Mouse (Mus musculus) forebrain, embryonic 10.5 days (tissue): Measurements from ENCODE around the gene Robo4. TPM values are rescaled to one million over a fixed set of nuclear protein-coding genes. Genes with fewer than 3 reads are reported as not detected.

ENCODE experiments used
- DNase-seq: peaks from one replicate; pipeline ENCODE4 v3.0.0-alpha.2; 2017; ENCODE audit warnings: low spot score; ENCODE audit errors: extremely low spot score
- H3K27ac ChIP-seq: fragments of 300-500 bp; sonication (generic); 2 replicates; pipeline ENCODE4 v1.5.1; 2016; ENCODE audit warnings: mild to moderate bottlenecking
- H3K27me3 ChIP-seq: fragments of 300-500 bp; sonication (generic); 2 replicates; pipeline ENCODE4 v1.6.1; 2016; ENCODE audit warnings: mild to moderate bottlenecking; ENCODE audit not compliant: poor library complexity, severe bottlenecking
- H3K36me3 ChIP-seq: fragments of 300-500 bp; sonication (generic); replicated peaks from 2 replicates; pipeline ENCODE4 v1.6.1; 2016; ENCODE audit warnings: mild to moderate bottlenecking, moderate library complexity
- H3K4me1 ChIP-seq: fragments of 300-500 bp; sonication (generic); 2 replicates; pipeline ENCODE4 v1.6.1; 2016
- H3K4me3 ChIP-seq: fragments of 300-500 bp; sonication (generic); 2 replicates; pipeline ENCODE4 v1.5.1; 2016; ENCODE audit warnings: mild to moderate bottlenecking, moderate library complexity
- H3K9me3 ChIP-seq: fragments of 300-500 bp; sonication (generic); 2 replicates; pipeline ENCODE4 v1.6.1; 2016; ENCODE audit warnings: mild to moderate bottlenecking, moderate library complexity
- WGBS: fragments of 180-500 bp; shearing (Covaris S2); methylation state at CpG from one replicate; pipeline ENCODE4 v1.1.7; 2016; 5-methylcytosine and 5-hydroxymethylcytosine counted together
- polyA plus RNA-seq: library from polyadenylated mRNA; unstranded; fragments of >200 nt; fragmentation: Nextera tagmentation; extraction: Ambion mirVana; gene quantifications from 2 replicates; pipeline ENCODE4 v1.2.1, GENCODE M21; 2016

Robo4 gene
- polyA plus RNA-seq, 1 experiment from 2014 or later: 4.8 TPM

DNA sequence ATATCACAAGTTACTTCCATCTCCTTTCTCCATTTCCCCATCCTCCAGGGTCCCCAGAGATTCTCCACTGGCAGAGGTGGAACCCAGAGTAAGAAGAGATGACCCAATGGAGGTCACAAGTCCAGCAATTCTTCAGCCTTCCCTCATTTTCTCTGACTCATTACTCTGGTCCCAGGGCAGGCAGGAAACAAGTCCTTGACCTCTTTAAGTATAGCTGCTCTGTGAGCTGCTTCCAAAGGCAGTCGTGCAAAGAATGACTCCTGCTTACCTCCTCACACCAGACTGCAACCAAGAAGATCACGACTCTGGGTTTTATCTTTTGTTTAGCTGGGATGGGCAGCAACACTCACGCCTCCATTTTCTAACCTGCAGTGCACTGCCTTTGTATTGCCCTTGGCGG lies 33.9 kb downstream of the Robo4 start:
- Histone ChIP-seq H3K27me3 (peaks cover 86% of the 10 kb centered on the region), H3K4me1 (peaks cover 57% of the 10 kb centered on the region), H3K9me3 (no peaks in the 10 kb centered on the region), H3K36me3 (no peaks in the 10 kb centered on the region), H3K27ac (no peak overlapping the region), H3K4me3 (no peak overlapping the region)
- DNase-seq: no peak
- WGBS: 2% methylated on average over 4 of the region's 4 CpGs

- Histone ChIP-seq H3K4me3 (no peak overlapping the region), H3K27ac (no peak overlapping the region), H3K27me3 (peaks cover 62% of the 10 kb centered on the region), H3K4me1 (peaks cover 38% of the 10 kb centered on the region), H3K9me3 (no peaks in the 10 kb centered on the region), H3K36me3 (no peaks in the 10 kb centered on the region)
- 60% methylated on average over 3 of the region's 3 CpGs for WGBS
- DNase-seq: no peak
Measured at GRCm38 (mm10) chr9:37437772-37438735, 36.4 kb downstream of the Robo4 start.

GRCm38 (mm10) chr9:37452401-37452800 lies 50.7 kb downstream of the Robo4 start:
- no peak for DNase-seq
- 0% methylated on average over 5 of the region's 5 CpGs for WGBS
- Histone ChIP-seq H3K36me3 (no peaks in the 10 kb centered on the region), H3K27ac (peak overlapping the region; percentile 45), H3K4me3 (peak overlapping the region; percentile 6; the same call in 1 of the 2 replicates), H3K27me3 (peaks cover 89% of the 10 kb centered on the region), H3K9me3 (no peaks in the 10 kb centered on the region), H3K4me1 (peaks cover 68% of the 10 kb centered on the region)

- H3K27me3 ChIP-seq: peaks cover 94% of the 10 kb centered on the region
- 31% methylated on average over 4 of the region's 4 CpGs for WGBS
Measured at GRCm38 (mm10) chr9:37453328-37453727, 51.6 kb downstream of the Robo4 start.

GRCm38 (mm10) chr9:37454011-37454492 lies 52.4 kb downstream of the Robo4 start:
- peak; percentile 78 for DNase-seq
- H3K27me3 ChIP-seq: peaks cover 97% of the 10 kb centered on the region
- H3K4me3 ChIP-seq: peak overlapping the region; percentile 26; the same call in 1 of the 2 replicates
- no peaks in the 10 kb centered on the region for H3K9me3 ChIP-seq
- 3% methylated on average over 6 of the region's 6 CpGs for WGBS
- H3K27ac ChIP-seq: peak overlapping the region; percentile 60
- H3K36me3 ChIP-seq: no peaks in the 10 kb centered on the region
- H3K4me1 ChIP-seq: peaks cover 84% of the 10 kb centered on the region

More at GRCm38 (mm10) chr9:37453328-37453727, 51.6 kb downstream of the Robo4 start:
- H3K9me3 ChIP-seq: no peaks in the 10 kb centered on the region
- no peaks in the 10 kb centered on the region for H3K36me3 ChIP-seq
- H3K4me3 ChIP-seq: no peak overlapping the region
- no peak for DNase-seq
- H3K27ac ChIP-seq: peak overlapping the region; percentile 22; the same call in 1 of the 2 replicates
- peaks cover 77% of the 10 kb centered on the region for H3K4me1 ChIP-seq

DNA sequence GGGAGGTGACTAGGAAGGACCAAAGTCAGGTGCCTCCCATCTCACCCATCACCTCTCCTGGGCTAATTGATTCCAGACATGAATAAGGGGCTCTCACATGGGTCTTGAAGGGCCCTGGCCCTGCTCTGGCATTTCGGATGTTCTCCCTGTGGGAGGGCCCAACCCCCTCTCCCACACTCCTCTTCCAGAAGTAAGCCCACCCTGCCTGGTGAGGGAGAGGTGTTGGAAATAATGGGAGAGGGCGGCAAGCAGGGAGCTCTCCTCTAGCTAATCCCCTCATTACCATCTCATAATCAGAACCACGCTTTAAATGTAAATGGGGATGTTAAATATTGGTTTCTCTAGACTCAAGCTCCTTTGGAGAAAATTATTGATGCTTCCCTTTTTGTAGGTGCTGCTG lies 53.3 kb downstream of the Robo4 start:
- H3K27ac ChIP-seq: peak overlapping the region; percentile 45
- H3K36me3 ChIP-seq: no peaks in the 10 kb centered on the region
- peak overlapping the region; percentile 26 for H3K4me3 ChIP-seq
- DNase-seq: peak; percentile 51
- H3K27me3 ChIP-seq: peaks cover 99% of the 10 kb centered on the region
- H3K9me3 ChIP-seq: no peaks in the 10 kb centered on the region
- H3K4me1 ChIP-seq: peaks cover 93% of the 10 kb centered on the region
- 1% methylated on average over 3 of the region's 3 CpGs for WGBS

- no peaks in the 10 kb centered on the region for H3K9me3 ChIP-seq
- WGBS: 1% methylated on average over 8 of the region's 8 CpGs
- peaks cover 99% of the 10 kb centered on the region for H3K27me3 ChIP-seq
- peak overlapping the region; percentile 65; the same call in 1 of the 2 replicates for H3K27ac ChIP-seq
- H3K4me3 ChIP-seq: peak overlapping the region; percentile 38
- peaks cover 100% of the 10 kb centered on the region for H3K4me1 ChIP-seq
- no peak for DNase-seq
- H3K36me3 ChIP-seq: no peaks in the 10 kb centered on the region
Measured at GRCm38 (mm10) chr9:37455868-37456267, 54.2 kb downstream of the Robo4 start.

- peak; percentile 80 for DNase-seq
- WGBS: under 1% methylated on average over 20 of the region's 20 CpGs
- H3K4me3 ChIP-seq: peak overlapping the region; percentile 38
- H3K36me3 ChIP-seq: no peaks in the 10 kb centered on the region
- peaks cover 99% of the 10 kb centered on the region for H3K27me3 ChIP-seq
- no peaks in the 10 kb centered on the region for H3K9me3 ChIP-seq
- peak overlapping the region; percentile 65 for H3K27ac ChIP-seq
- H3K4me1 ChIP-seq: peaks cover 95% of the 10 kb centered on the region
Measured at GRCm38 (mm10) chr9:37456481-37456910, 54.8 kb downstream of the Robo4 start.

DNA sequence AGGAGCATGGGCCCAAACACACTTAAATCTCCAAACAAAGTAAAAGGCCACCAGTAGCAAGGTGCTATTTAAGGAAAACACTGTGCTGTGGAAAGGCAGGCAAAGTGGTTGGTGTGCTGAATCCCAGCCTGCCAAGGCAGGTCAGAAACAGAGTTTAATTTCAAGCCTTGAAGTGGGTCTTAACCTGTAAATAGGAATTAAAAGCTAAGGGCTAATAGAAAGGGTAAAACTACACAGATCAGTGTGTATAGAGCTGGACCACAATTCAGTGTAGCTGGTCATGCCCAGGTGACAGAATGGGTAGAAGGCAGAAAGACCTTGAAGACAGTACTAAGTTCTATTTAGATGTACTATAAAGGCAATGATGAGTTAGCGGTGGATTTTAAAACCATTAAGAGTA lies 55.5 kb downstream of the Robo4 start:
- no peaks in the 10 kb centered on the region for H3K9me3 ChIP-seq
- peak overlapping the region; percentile 38; the same call in 1 of the 2 replicates for H3K4me3 ChIP-seq
- WGBS: 31% methylated on average over 1 of the region's 1 CpGs
- no peak for DNase-seq
- no peaks in the 10 kb centered on the region for H3K36me3 ChIP-seq
- peak overlapping the region; percentile 65 for H3K27ac ChIP-seq
- H3K27me3 ChIP-seq: peaks cover 100% of the 10 kb centered on the region
- peaks cover 89% of the 10 kb centered on the region for H3K4me1 ChIP-seq

- peak; percentile 49 for DNase-seq
- Histone ChIP-seq H3K4me3 (peak overlapping the region; percentile 63), H3K36me3 (no peaks in the 10 kb centered on the region), H3K27me3 (peaks cover 98% of the 10 kb centered on the region), H3K27ac (peak overlapping the region; percentile 84), H3K4me1 (peaks cover 64% of the 10 kb centered on the region), H3K9me3 (no peaks in the 10 kb centered on the region)
- 1% methylated on average over 9 of the region's 9 CpGs for WGBS
Measured at GRCm38 (mm10) chr9:37459665-37460042, 58.0 kb downstream of the Robo4 start.

DNA sequence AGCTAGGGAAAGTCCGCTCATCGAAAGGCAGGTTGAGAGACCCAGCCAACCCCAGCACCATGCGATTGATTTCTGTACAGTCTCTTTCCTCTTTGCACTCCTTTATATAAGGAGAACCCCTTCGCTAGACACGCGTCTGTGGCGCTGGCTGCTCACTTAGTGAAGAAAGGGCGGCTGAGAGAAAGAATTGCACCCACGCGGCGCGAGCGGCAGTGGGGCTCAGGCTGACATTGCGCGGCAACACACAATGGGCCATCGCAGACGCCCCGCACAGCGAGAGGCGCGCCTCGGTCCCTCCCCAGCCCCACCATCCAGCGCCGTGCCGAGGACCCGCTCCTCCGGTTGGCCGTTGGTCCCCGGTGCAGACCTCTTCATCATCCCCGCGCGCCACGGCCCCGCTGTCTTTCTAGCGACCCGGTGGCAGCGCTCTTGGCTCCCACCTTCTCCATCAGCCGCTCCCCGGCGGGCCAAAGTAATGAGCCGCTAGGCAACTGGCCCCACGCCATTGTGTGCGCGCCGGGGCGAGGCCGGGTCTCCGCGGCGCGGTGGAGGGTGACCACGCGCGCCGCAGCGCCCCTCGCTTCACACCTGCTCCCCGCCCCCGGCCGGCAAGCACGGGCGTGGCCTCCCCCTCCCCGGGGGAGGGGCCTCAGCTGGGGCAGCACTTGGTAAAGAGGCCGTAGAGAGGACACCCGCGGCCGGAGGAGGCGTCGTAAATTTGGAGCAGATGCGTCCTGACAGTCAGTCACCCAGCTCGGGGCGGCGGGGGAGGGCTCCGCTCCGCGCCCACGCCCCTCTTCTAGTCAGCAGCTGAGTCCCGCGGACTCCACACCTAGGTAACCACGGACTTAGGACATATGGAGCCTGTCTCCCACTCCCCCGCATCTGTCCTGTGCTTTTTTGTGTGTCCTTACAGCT lies 58.6 kb downstream of the Robo4 start:
- Histone ChIP-seq H3K27ac (peak overlapping the region; percentile 84), H3K4me1 (peaks cover 57% of the 10 kb centered on the region)
- DNase-seq: peak; percentile 56

GRCm38 (mm10) chr9:37460961-37461340 lies 59.3 kb downstream of the Robo4 start:
- Histone ChIP-seq H3K36me3 (no peaks in the 10 kb centered on the region), H3K4me1 (peaks cover 51% of the 10 kb centered on the region), H3K9me3 (no peaks in the 10 kb centered on the region), H3K4me3 (peak overlapping the region; percentile 63), H3K27me3 (peaks cover 89% of the 10 kb centered on the region), H3K27ac (peak overlapping the region; percentile 84; the same call in 1 of the 2 replicates)
- DNase-seq: no peak
- 9% methylated on average over 5 of the region's 5 CpGs for WGBS

More for the DNA sequence above, 58.6 kb downstream of the Robo4 start:
- H3K36me3 ChIP-seq: no peaks in the 10 kb centered on the region
- H3K4me3 ChIP-seq: peak overlapping the region; percentile 63
- H3K9me3 ChIP-seq: no peaks in the 10 kb centered on the region
- under 1% methylated on average over 81 of the region's 81 CpGs for WGBS
- peaks cover 91% of the 10 kb centered on the region for H3K27me3 ChIP-seq
